Mouse (Mus musculus) intestine, embryonic 14.5 days (tissue): ENCODE data around the gene Hacd2. TPM values are rescaled to one million over a fixed set of nuclear protein-coding genes. Genes with fewer than 3 reads are reported as not detected.

Source experiments
- ATAC-seq: fragments of 200-750 bp; cut with Nextera tagmentation; replicated peaks from 2 replicates; pipeline ENCODE4 v1.8.0; 2017; ENCODE audit warnings: low read depth, moderate number of reproducible peaks, moderate TSS enrichment, moderate library complexity; ENCODE audit not compliant: low FRiP score, low TSS enrichment
- DNase-seq: peaks from one replicate; pipeline ENCODE4 v3.0.0-alpha.2; 2018; ENCODE audit warnings: low spot score
- H3K27ac ChIP-seq: fragments of 300-500 bp; sonication (generic); 2 replicates; pipeline ENCODE4 v1.5.1; 2014; ENCODE audit warnings: low read depth, mild to moderate bottlenecking, control low read depth
- H3K27me3 ChIP-seq: fragments of 300-500 bp; sonication (generic); replicated peaks from 2 replicates; pipeline ENCODE4 v1.6.1; 2014; ENCODE audit warnings: low read length, control low read depth; ENCODE audit not compliant: control insufficient read depth, insufficient read depth
- H3K36me3 ChIP-seq: fragments of 300-500 bp; sonication (generic); 2 replicates; pipeline ENCODE4 v1.6.1; 2014; ENCODE audit warnings: low read length, control low read depth; ENCODE audit not compliant: control insufficient read depth, insufficient read depth
- H3K4me1 ChIP-seq: fragments of 300-500 bp; sonication (generic); replicated peaks from 2 replicates; pipeline ENCODE4 v1.6.1; 2014; ENCODE audit warnings: low read length, control low read depth, mixed read lengths; ENCODE audit not compliant: control insufficient read depth, insufficient read depth
- H3K4me2 ChIP-seq: fragments of 300-500 bp; sonication (generic); 2 replicates; pipeline ENCODE4 v1.6.1; 2014; ENCODE audit warnings: low read length
- H3K4me3 ChIP-seq: fragments of 300-500 bp; sonication (generic); 2 replicates; pipeline ENCODE4 v1.5.1; 2014; ENCODE audit warnings: low read depth, low read length, control low read depth, mixed read lengths
- H3K9ac ChIP-seq: fragments of 300-500 bp; sonication (generic); 2 replicates; pipeline ENCODE4 v1.6.1; 2014; ENCODE audit warnings: mild to moderate bottlenecking, low read length
- H3K9me3 ChIP-seq: fragments of 300-500 bp; sonication (generic); 2 replicates; pipeline ENCODE4 v1.6.1; 2016; ENCODE audit warnings: low read length, control low read depth; ENCODE audit not compliant: control insufficient read depth
- WGBS: fragments of 180-500 bp; shearing (Covaris S2); extraction: QIAGEN DNeasy Blood & Tissue Kit; methylation state at CpG from one replicate; pipeline ENCODE4 v1.1.7; 2014; 5-methylcytosine and 5-hydroxymethylcytosine counted together
- polyA plus RNA-seq: library from polyadenylated mRNA; unstranded; fragments of >200 nt; fragmentation: Nextera tagmentation; extraction: Ambion mirVana; gene quantifications from 2 replicates; pipeline ENCODE4 v1.2.1, GENCODE M21; 2014

Hacd2 gene
- polyA plus RNA-seq, 1 experiment from 2014 or later = 53.7 TPM

GRCm38 (mm10) chr16:35052191-35052590 is 30.0 kb downstream of the Hacd2 start:
- WGBS = 90% methylated on average over 1 of the region's 1 CpGs
- H3K27me3 ChIP-seq = no peaks in the 10 kb centered on the region
- H3K9ac ChIP-seq = no peak overlapping the region
- H3K36me3 ChIP-seq = peaks cover 9% of the 10 kb centered on the region; the same call in 1 of the 2 replicates
- H3K27ac ChIP-seq = no peak overlapping the region
- H3K4me2 ChIP-seq = no peak overlapping the region
- H3K4me3 ChIP-seq = no peak overlapping the region
- ATAC-seq (no peak; the same call in 1 of the 2 replicates), DNase-seq (no peak)
- H3K4me1 ChIP-seq = 0 out of 2 replicates have a peak, but pooled peaks cover 3% of the 10 kb centered on the region
- no peaks in the 10 kb centered on the region for H3K9me3 ChIP-seq

- Histone ChIP-seq H3K4me3 (no peak overlapping the region), H3K4me1 (0 out of 2 replicates have a peak, but pooled peaks cover 3% of the 10 kb centered on the region), H3K36me3 (peaks cover 9% of the 10 kb centered on the region; the same call in 1 of the 2 replicates), H3K27ac (no peak overlapping the region), H3K27me3 (no peaks in the 10 kb centered on the region), H3K9me3 (no peaks in the 10 kb centered on the region), H3K9ac (no peak overlapping the region), H3K4me2 (no peak overlapping the region)
- 93% methylated on average over 8 of the region's 8 CpGs for WGBS
- no peak for DNase-seq
- ATAC-seq = no peak
Observed at GRCm38 (mm10) chr16:35054432-35055193, 32.4 kb downstream of the Hacd2 start.

DNA sequence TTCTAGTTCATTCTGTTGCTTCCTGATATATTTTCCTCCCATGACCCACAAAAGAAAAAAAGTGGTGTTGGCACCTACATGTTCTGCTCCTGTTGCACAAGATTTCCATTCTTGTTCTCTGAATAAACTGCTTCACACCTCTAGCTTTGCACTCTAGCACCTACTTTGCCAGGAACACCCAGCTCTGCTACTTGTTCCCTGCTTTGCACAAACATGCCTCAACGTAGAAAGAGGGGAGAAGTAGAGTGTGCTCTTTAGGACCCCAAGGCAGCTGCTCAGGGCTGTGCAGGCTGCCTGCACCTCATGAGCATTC is 32.9 kb downstream of the Hacd2 start:
- Histone ChIP-seq H3K27ac (no peak overlapping the region), H3K9me3 (no peaks in the 10 kb centered on the region), H3K9ac (no peak overlapping the region), H3K27me3 (no peaks in the 10 kb centered on the region), H3K4me1 (0 out of 2 replicates have a peak, but pooled peaks cover 3% of the 10 kb centered on the region), H3K36me3 (peaks cover 9% of the 10 kb centered on the region; the same call in 1 of the 2 replicates), H3K4me3 (no peak overlapping the region), H3K4me2 (no peak overlapping the region)
- DNase-seq (no peak), ATAC-seq (no peak)
- WGBS = 80% methylated on average over 1 of the region's 1 CpGs

DNA sequence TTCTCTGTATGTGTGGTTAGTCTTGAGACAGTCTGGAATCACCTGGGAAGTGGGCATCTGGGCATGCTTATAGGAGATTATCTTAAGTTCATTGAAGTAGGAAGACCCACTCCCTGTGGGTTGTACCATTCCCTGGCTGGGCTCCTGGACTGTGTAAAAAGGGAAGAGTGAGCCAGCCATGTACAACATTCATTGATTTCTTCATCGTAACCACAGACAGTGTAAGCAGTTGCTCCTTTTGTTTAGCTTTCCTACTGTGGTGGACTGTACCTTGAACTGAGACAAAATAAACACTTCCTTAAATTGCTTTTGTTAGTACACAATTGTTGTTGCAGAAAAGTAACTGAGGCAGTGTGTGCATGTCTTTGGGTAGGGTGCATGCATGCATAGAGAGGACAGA is 33.6 kb downstream of the Hacd2 start:
- Histone ChIP-seq H3K9ac (no peak overlapping the region), H3K4me2 (no peak overlapping the region), H3K4me3 (no peak overlapping the region), H3K27ac (no peak overlapping the region), H3K9me3 (no peaks in the 10 kb centered on the region), H3K27me3 (no peaks in the 10 kb centered on the region), H3K4me1 (0 out of 2 replicates have a peak, but pooled peaks cover 3% of the 10 kb centered on the region), H3K36me3 (peaks cover 9% of the 10 kb centered on the region; the same call in 1 of the 2 replicates)
- no peak for DNase-seq
- WGBS = 92% methylated on average over 1 of the region's 1 CpGs
- ATAC-seq = no peak

- no peak overlapping the region for H3K4me2 ChIP-seq
- H3K27me3 ChIP-seq = no peaks in the 10 kb centered on the region
- DNase-seq (no peak), ATAC-seq (no peak)
- peaks cover 9% of the 10 kb centered on the region; the same call in 1 of the 2 replicates for H3K36me3 ChIP-seq
- no peak overlapping the region for H3K4me3 ChIP-seq
- WGBS = 26% methylated on average over 5 of the region's 5 CpGs
- 0 out of 2 replicates have a peak, but pooled peaks cover 2% of the 10 kb centered on the region for H3K4me1 ChIP-seq
- no peaks in the 10 kb centered on the region for H3K9me3 ChIP-seq
- H3K9ac ChIP-seq = no peak overlapping the region
- H3K27ac ChIP-seq = no peak overlapping the region
Observed at GRCm38 (mm10) chr16:35056306-35056705, 34.1 kb downstream of the Hacd2 start.

DNA sequence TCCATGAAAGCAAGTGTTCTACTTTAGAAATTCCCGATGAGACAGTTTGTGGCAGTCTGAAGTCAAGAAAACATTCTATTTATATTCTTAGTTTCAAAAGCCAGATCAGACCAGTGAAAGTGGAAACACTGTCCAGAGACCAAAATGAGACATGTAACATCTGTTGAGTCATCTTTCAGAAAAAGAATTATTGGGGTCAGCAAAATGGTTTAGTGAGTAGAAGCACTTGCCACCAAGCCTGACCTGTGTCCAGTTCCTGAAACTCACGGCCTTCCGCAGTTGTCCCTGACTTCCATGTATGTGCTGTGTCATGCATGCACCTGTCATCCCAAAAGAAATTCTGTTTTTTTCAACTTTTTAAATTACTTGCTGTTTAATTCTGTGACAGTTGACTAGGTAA is 34.6 kb downstream of the Hacd2 start:
- no peak for ATAC-seq
- Histone ChIP-seq H3K36me3 (peaks cover 9% of the 10 kb centered on the region; the same call in 1 of the 2 replicates), H3K4me2 (no peak overlapping the region), H3K9ac (no peak overlapping the region), H3K4me1 (no peaks in the 10 kb centered on the region), H3K27ac (no peak overlapping the region), H3K4me3 (no peak overlapping the region), H3K9me3 (no peaks in the 10 kb centered on the region), H3K27me3 (no peaks in the 10 kb centered on the region)
- WGBS = 56% methylated on average over 3 of the region's 3 CpGs
- DNase-seq = no peak

DNA sequence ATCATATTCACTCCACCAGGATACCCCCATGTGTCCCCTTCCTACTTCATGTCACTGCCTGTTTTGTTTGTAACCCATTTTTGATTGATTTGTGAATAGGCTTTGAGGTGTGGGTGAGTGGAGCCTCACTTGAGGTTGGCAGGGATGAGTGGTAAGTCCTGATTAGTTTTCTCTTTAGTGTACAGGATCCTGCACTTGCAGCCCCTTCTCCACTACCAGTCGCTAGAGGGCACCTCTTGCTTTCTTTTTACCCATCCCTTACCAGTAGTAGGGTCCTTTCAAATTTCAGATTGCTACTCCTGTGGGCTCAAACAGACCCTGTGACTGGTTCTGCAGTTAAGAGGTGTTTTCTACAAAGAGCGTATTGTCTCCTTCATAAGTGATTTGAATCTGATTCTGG is 38.8 kb downstream of the Hacd2 start:
- no peak overlapping the region for H3K27ac ChIP-seq
- no peak overlapping the region for H3K4me3 ChIP-seq
- no peak overlapping the region for H3K9ac ChIP-seq
- H3K9me3 ChIP-seq = no peaks in the 10 kb centered on the region
- H3K4me1 ChIP-seq = no peaks in the 10 kb centered on the region
- WGBS = 62% methylated on average over 2 of the region's 2 CpGs
- no peaks in the 10 kb centered on the region for H3K27me3 ChIP-seq
- H3K36me3 ChIP-seq = 0 out of 2 replicates have a peak, but pooled peaks cover 4% of the 10 kb centered on the region
- DNase-seq (no peak), ATAC-seq (no peak)
- H3K4me2 ChIP-seq = no peak overlapping the region

GRCm38 (mm10) chr16:35065724-35066123 is 43.5 kb downstream of the Hacd2 start:
- Histone ChIP-seq H3K36me3 (0 out of 2 replicates have a peak, but pooled peaks cover 4% of the 10 kb centered on the region), H3K4me1 (no peaks in the 10 kb centered on the region), H3K9ac (no peak overlapping the region), H3K9me3 (no peaks in the 10 kb centered on the region), H3K27ac (no peak overlapping the region), H3K27me3 (no peaks in the 10 kb centered on the region), H3K4me3 (no peak overlapping the region), H3K4me2 (no peak overlapping the region)
- 81% methylated on average over 6 of the region's 6 CpGs for WGBS
- ATAC-seq = no peak
- DNase-seq = no peak

DNA sequence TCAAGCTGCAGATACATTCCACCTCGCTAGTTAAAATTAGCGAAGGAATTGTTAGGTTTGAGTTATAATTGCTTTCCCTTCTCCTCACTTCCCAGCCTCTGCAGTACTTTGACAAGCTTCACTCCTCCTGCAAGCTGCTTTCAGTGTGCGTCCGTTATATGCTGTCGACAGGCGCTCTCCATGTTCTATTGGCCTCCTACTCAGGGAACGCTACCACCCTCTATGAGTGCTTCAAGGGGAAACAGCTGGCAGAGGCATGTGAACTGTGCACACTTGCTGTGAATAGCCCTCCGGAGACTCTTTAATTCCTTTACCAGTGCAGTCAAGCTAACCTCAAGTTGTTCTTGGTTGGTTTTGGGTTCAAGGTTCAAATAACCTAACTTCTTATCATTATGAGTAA is 44.9 kb downstream of the Hacd2 start:
- DNase-seq (no peak), ATAC-seq (no peak)
- 0 out of 2 replicates have a peak, but pooled peaks cover 4% of the 10 kb centered on the region for H3K36me3 ChIP-seq
- H3K9me3 ChIP-seq = no peaks in the 10 kb centered on the region
- no peak overlapping the region for H3K9ac ChIP-seq
- WGBS = 61% methylated on average over 8 of the region's 8 CpGs
- no peaks in the 10 kb centered on the region for H3K4me1 ChIP-seq
- no peak overlapping the region for H3K27ac ChIP-seq
- no peak overlapping the region for H3K4me2 ChIP-seq
- H3K4me3 ChIP-seq = no peak overlapping the region
- H3K27me3 ChIP-seq = no peaks in the 10 kb centered on the region
